Mouse (Mus musculus): ENCODE measurements around the gene Zc3hc1. TPM values are rescaled to one million over a fixed set of nuclear protein-coding genes. Genes with fewer than 3 reads are reported as not detected.
A peak's percentile ranks its signal among the peaks of the same experiment; 100 is the strongest.

Gene Zc3hc1
- total and polyA plus RNA-seq, 2 experiments from 2014 or later, result 43.2 to 61.9 TPM

GRCm38 (mm10) chr6:30416801-30417200 is 26.0 kb upstream of the Zc3hc1 start:
- H3K9me3 ChIP-seq (ENCODE audit: low read length), result no peaks in the 10 kb centered on the region
- no peaks in the 10 kb centered on the region for H3K27me3 ChIP-seq (ENCODE audit: insufficient read depth, low read length)
- ATAC-seq (ENCODE audit: low FRiP score) (no peak), DNase-seq (ENCODE audit: low spot score) (no peak)
- WGBS, result 86% methylated on average over 7 of the region's 7 CpGs
- no peak overlapping the region for H3K4me3 ChIP-seq (ENCODE audit: low read depth, low read length)
- no peak overlapping the region for H3K4me2 ChIP-seq (ENCODE audit: low read depth, low read length, poor library complexity, severe bottlenecking)
- no peak overlapping the region for H3K9ac ChIP-seq (replicated peaks; ENCODE audit: low read length, poor library complexity, severe bottlenecking)
- no peak for TF ChIP-seq CTCF (IDR thresholded peaks at IDR 0.05)
- H3K36me3 ChIP-seq (ENCODE audit: insufficient read depth, low read length), result no peaks in the 10 kb centered on the region
- H3K27ac ChIP-seq (ENCODE audit: low read depth, low read length), result no peak overlapping the region
- no peaks in the 10 kb centered on the region for H3K4me1 ChIP-seq (ENCODE audit: insufficient read depth, low read length)

DNA sequence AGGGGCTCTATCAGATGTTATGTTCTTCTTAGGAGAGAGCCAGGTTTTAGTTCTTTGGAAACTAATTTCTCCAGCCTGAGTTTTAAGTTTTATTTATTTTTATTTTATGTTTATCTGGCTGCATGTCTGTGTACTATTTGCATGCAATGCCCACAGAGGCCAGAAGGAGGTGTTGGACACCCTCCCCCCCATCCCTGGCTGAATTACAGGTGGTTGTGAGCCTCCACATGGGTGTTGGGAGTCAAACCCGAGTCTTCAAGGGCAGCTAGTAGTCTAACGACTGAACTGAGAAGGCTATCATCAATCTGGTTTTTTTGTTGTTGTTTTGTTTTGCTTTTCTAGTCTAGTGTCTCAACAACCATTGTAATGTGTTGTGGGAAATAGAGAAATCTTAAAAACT is 25.3 kb upstream of the Zc3hc1 start:
- WGBS, result 100% methylated on average over 2 of the region's 2 CpGs
- ATAC-seq (ENCODE audit: low FRiP score), result no peak
- Histone ChIP-seq H3K27me3 (ENCODE audit: insufficient read depth, low read length) (no peaks in the 10 kb centered on the region), H3K36me3 (ENCODE audit: insufficient read depth, low read length) (no peaks in the 10 kb centered on the region), H3K4me2 (ENCODE audit: low read depth, low read length, poor library complexity, severe bottlenecking) (no peak overlapping the region), H3K9me3 (ENCODE audit: low read length) (no peaks in the 10 kb centered on the region), H3K4me3 (ENCODE audit: low read depth, low read length) (no peak overlapping the region), H3K27ac (ENCODE audit: low read depth, low read length) (no peak overlapping the region), H3K4me1 (ENCODE audit: insufficient read depth, low read length) (no peaks in the 10 kb centered on the region), H3K9ac (replicated peaks; ENCODE audit: low read length, poor library complexity, severe bottlenecking) (no peak overlapping the region)
- DNase-seq (ENCODE audit: low spot score), result no peak
- peak; percentile 15; the same call in 1 of the 2 replicates for TF ChIP-seq CTCF (IDR thresholded peaks at IDR 0.05)

DNA sequence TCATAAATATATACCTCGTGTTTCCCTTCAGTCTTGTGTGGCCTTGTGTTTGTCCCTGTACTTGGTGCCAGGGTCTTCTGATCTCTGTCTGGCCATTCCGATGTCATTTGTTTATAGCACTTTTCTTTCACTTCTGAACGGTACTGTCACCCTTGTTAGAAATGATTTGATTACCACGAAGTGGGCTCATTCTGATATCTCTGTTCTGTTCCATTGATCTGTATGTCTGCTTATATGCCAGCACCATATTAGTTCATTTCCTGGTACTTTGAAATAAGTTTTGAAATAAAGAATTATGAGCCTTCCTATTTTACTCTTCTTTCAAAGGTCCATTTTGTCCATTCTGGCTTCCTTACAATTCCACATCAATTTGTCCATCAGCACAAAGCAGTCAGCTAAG is 20.5 kb upstream of the Zc3hc1 start:
- Histone ChIP-seq H3K36me3 (ENCODE audit: insufficient read depth, low read length) (no peaks in the 10 kb centered on the region), H3K4me2 (ENCODE audit: low read depth, low read length, poor library complexity, severe bottlenecking) (no peak overlapping the region), H3K27me3 (ENCODE audit: insufficient read depth, low read length) (no peaks in the 10 kb centered on the region), H3K9me3 (ENCODE audit: low read length) (no peaks in the 10 kb centered on the region), H3K9ac (replicated peaks; ENCODE audit: low read length, poor library complexity, severe bottlenecking) (no peak overlapping the region), H3K4me3 (ENCODE audit: low read depth, low read length) (no peak overlapping the region), H3K4me1 (ENCODE audit: insufficient read depth, low read length) (no peaks in the 10 kb centered on the region), H3K27ac (ENCODE audit: low read depth, low read length) (no peak overlapping the region)
- no peak for TF ChIP-seq CTCF (IDR thresholded peaks at IDR 0.05)
- 88% methylated on average over 4 of the region's 4 CpGs for WGBS
- DNase-seq (ENCODE audit: low spot score), result no peak
- ATAC-seq (ENCODE audit: low FRiP score), result no peak

GRCm38 (mm10) chr6:30409399-30410093 is 18.7 kb upstream of the Zc3hc1 start:
- no peaks in the 10 kb centered on the region for H3K9me3 ChIP-seq (ENCODE audit: low read length)
- WGBS, result 89% methylated on average over 7 of the region's 7 CpGs
- no peak for ATAC-seq (ENCODE audit: low FRiP score)

GRCm38 (mm10) chr6:30408276-30408675 is 17.4 kb upstream of the Zc3hc1 start:
- H3K4me3 ChIP-seq (ENCODE audit: low read depth, low read length), result no peak overlapping the region
- no peak for TF ChIP-seq CTCF (IDR thresholded peaks at IDR 0.05)
- H3K4me1 ChIP-seq (ENCODE audit: insufficient read depth, low read length), result no peaks in the 10 kb centered on the region
- no peak overlapping the region for H3K9ac ChIP-seq (replicated peaks; ENCODE audit: low read length, poor library complexity, severe bottlenecking)
- no peak overlapping the region for H3K4me2 ChIP-seq (ENCODE audit: low read depth, low read length, poor library complexity, severe bottlenecking)
- 93% methylated on average over 4 of the region's 4 CpGs for WGBS
- H3K27me3 ChIP-seq (ENCODE audit: insufficient read depth, low read length), result no peaks in the 10 kb centered on the region
- H3K36me3 ChIP-seq (ENCODE audit: insufficient read depth, low read length), result no peaks in the 10 kb centered on the region
- H3K27ac ChIP-seq (ENCODE audit: low read depth, low read length), result no peak overlapping the region
- H3K9me3 ChIP-seq (ENCODE audit: low read length), result no peaks in the 10 kb centered on the region
- DNase-seq (ENCODE audit: low spot score), result no peak
- ATAC-seq (ENCODE audit: low FRiP score), result no peak

More at GRCm38 (mm10) chr6:30409399-30410093, 18.7 kb upstream of the Zc3hc1 start:
- Histone ChIP-seq H3K9ac (replicated peaks; ENCODE audit: low read length, poor library complexity, severe bottlenecking) (no peak overlapping the region), H3K4me3 (ENCODE audit: low read depth, low read length) (no peak overlapping the region), H3K27ac (ENCODE audit: low read depth, low read length) (no peak overlapping the region), H3K4me1 (ENCODE audit: insufficient read depth, low read length) (no peaks in the 10 kb centered on the region), H3K27me3 (ENCODE audit: insufficient read depth, low read length) (no peaks in the 10 kb centered on the region), H3K36me3 (ENCODE audit: insufficient read depth, low read length) (no peaks in the 10 kb centered on the region), H3K4me2 (ENCODE audit: low read depth, low read length, poor library complexity, severe bottlenecking) (no peak overlapping the region)
- no peak for DNase-seq (ENCODE audit: low spot score)
- no peak for TF ChIP-seq CTCF (IDR thresholded peaks at IDR 0.05)

GRCm38 (mm10) chr6:30404671-30405070 is 13.8 kb upstream of the Zc3hc1 start:
- Histone ChIP-seq H3K27me3 (ENCODE audit: insufficient read depth, low read length) (no peaks in the 10 kb centered on the region), H3K9ac (replicated peaks; ENCODE audit: low read length, poor library complexity, severe bottlenecking) (no peak overlapping the region), H3K4me1 (ENCODE audit: insufficient read depth, low read length) (no peaks in the 10 kb centered on the region), H3K36me3 (ENCODE audit: insufficient read depth, low read length) (no peaks in the 10 kb centered on the region), H3K4me2 (ENCODE audit: low read depth, low read length, poor library complexity, severe bottlenecking) (peak overlapping the region; percentile 49), H3K9me3 (ENCODE audit: low read length) (no peaks in the 10 kb centered on the region), H3K27ac (ENCODE audit: low read depth, low read length) (no peak overlapping the region), H3K4me3 (ENCODE audit: low read depth, low read length) (peak overlapping the region; percentile 3; the same call in 1 of the 2 replicates)
- DNase-seq (ENCODE audit: low spot score) (no peak), ATAC-seq (ENCODE audit: low FRiP score) (no peak)
- no peak for TF ChIP-seq CTCF (IDR thresholded peaks at IDR 0.05)
- 86% methylated on average over 5 of the region's 5 CpGs for WGBS

Data from midbrain, postnatal 0 days (tissue).